Mouse (Mus musculus) embryo, embryonic 10.5 days (tissue): ENCODE results near the gene Dst.
"Not testable (repeated sequence)": the region's sequence is repeated elsewhere in the genome, so short reads cannot be mapped to it uniquely, and the experiment has no call there.

Experiments used
- DNase-seq: peaks from one replicate; pipeline ENCODE4 v3.0.0-alpha.2; 2015; ENCODE audit warnings: low spot score

The Dst gene

GRCm38 (mm10) chr1:34298631-34299184 lies 390.7 kb downstream of the Dst start:
- no peak for DNase-seq

- no peak for DNase-seq
Measured at GRCm38 (mm10) chr1:34299507-34299906, 391.5 kb downstream of the Dst start.

- DNase-seq, result no peak
Measured at GRCm38 (mm10) chr1:34300309-34300980, 392.4 kb downstream of the Dst start.

GRCm38 (mm10) chr1:34304227-34304626 lies 396.2 kb downstream of the Dst start:
- no peak for DNase-seq

GRCm38 (mm10) chr1:34306741-34307140 lies 398.7 kb downstream of the Dst start:
- DNase-seq, result no peak

- DNase-seq, result no peak
Measured at GRCm38 (mm10) chr1:34307191-34307590, 399.2 kb downstream of the Dst start.

GRCm38 (mm10) chr1:34308841-34309240 lies 400.8 kb downstream of the Dst start:
- DNase-seq, result not testable (repeated sequence)

- DNase-seq, result no peak
Measured at GRCm38 (mm10) chr1:34309396-34309795, 401.4 kb downstream of the Dst start.

- no peak for DNase-seq
Measured at GRCm38 (mm10) chr1:34310532-34311250, 402.7 kb downstream of the Dst start.

GRCm38 (mm10) chr1:34312806-34313205 lies 404.8 kb downstream of the Dst start:
- DNase-seq, result no peak

GRCm38 (mm10) chr1:34315381-34315780 lies 407.4 kb downstream of the Dst start:
- no peak for DNase-seq

GRCm38 (mm10) chr1:34324255-34324654 lies 416.2 kb downstream of the Dst start:
- no peak for DNase-seq

- DNase-seq, result no peak
Measured at GRCm38 (mm10) chr1:34328606-34329005, 420.6 kb downstream of the Dst start.

- DNase-seq, result no peak
Measured at GRCm38 (mm10) chr1:34331767-34332166, 423.7 kb downstream of the Dst start.
